Mouse (Mus musculus) embryonic facial prominence, embryonic 10.5 days (tissue): Measurements from ENCODE around the gene Gm11114. TPM values are rescaled to one million over a fixed set of nuclear protein-coding genes. Genes with fewer than 3 reads are reported as not detected.
A peak's percentile ranks its signal among the peaks of the same experiment; 100 is the strongest.

Experiments
- DNase-seq: peaks from one replicate; pipeline ENCODE4 v3.0.0-alpha.2; 2017; ENCODE audit warnings: low spot score
- H3K27ac ChIP-seq: fragments of 300-500 bp; sonication (generic); replicated peaks from 2 replicates; pipeline ENCODE4 v1.5.1; 2016; ENCODE audit warnings: mild to moderate bottlenecking
- H3K27me3 ChIP-seq: fragments of 300-500 bp; sonication (generic); replicated peaks from 2 replicates; pipeline ENCODE4 v1.6.1; 2016; ENCODE audit warnings: low read depth, mild to moderate bottlenecking; ENCODE audit not compliant: poor library complexity, severe bottlenecking
- H3K36me3 ChIP-seq: fragments of 300-500 bp; sonication (generic); replicated peaks from 2 replicates; pipeline ENCODE4 v1.6.1; 2016; ENCODE audit warnings: mild to moderate bottlenecking, moderate library complexity
- H3K4me1 ChIP-seq: fragments of 300-500 bp; sonication (generic); 2 replicates; pipeline ENCODE4 v1.6.1; 2016
- H3K4me3 ChIP-seq: fragments of 300-500 bp; sonication (generic); 2 replicates; pipeline ENCODE4 v1.5.1; 2016; ENCODE audit warnings: mild to moderate bottlenecking, moderate library complexity
- H3K9me3 ChIP-seq: fragments of 300-500 bp; sonication (generic); 2 replicates; pipeline ENCODE4 v1.6.1; 2016; ENCODE audit warnings: mild to moderate bottlenecking
- WGBS: fragments of 180-500 bp; shearing (Covaris S2); methylation state at CpG from one replicate; pipeline ENCODE4 v1.1.7; 2016; 5-methylcytosine and 5-hydroxymethylcytosine counted together
- polyA plus RNA-seq: library from polyadenylated mRNA; unstranded; fragments of >200 nt; fragmentation: Nextera tagmentation; extraction: Ambion mirVana; gene quantifications from 2 replicates; pipeline ENCODE4 v1.2.1, GENCODE M21; 2016

The Gm11114 gene
- polyA plus RNA-seq, 1 experiment from 2014 or later: not detected

DNA sequence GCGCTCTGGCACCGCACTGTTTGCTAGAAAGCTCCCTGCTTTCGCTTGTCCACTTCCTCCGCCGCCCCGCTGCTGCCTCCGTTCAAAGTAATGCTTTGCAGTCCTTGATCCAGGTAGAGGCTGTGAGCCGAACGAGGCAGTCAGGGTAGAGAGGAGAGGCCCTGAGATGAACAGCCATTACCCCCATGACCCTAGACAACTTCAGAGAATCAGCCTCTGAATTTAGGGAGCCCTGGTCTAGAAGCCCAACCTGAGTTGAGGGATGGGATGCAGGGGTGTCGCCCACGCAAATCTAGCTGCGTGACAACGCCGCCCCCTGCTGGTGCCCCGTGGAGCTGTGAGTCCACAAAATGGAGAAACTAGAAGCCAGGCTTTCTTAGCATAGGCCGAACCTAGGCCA is 15.7 kb downstream of the Gm11114 start:
- DNase-seq: peak; percentile 90

DNA sequence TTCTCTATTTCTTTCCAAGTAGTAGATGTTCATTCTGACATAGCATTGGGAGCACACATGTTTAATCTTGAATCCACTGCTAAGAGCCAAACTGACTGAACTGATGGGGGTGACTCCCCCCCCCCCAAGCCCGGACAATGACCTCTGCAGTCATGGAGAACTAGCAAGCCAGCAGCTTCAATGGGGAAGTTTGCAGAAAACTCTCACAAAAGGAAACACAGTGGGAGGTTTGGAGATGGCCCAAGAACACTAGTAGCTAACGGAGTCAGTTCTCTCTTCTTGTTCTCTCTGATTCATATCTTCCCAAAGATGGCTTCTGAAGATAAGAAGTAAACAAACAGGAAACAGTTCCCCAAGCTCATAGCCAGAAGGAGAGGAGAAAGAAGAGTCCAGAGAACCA is 18.9 kb downstream of the Gm11114 start:
- no peak overlapping the region for H3K4me3 ChIP-seq
- H3K36me3 ChIP-seq: no peaks in the 10 kb centered on the region
- no peak overlapping the region for H3K27ac ChIP-seq
- peaks cover 10% of the 10 kb centered on the region; the same call in 1 of the 2 replicates for H3K4me1 ChIP-seq
- H3K9me3 ChIP-seq: no peaks in the 10 kb centered on the region
- peaks cover 11% of the 10 kb centered on the region for H3K27me3 ChIP-seq
- 83% methylated on average over 2 of the region's 2 CpGs for WGBS
- DNase-seq: no peak

More for the DNA sequence above, 15.7 kb downstream of the Gm11114 start:
- H3K27ac ChIP-seq: peak overlapping the region; percentile 67; the same call in 1 of the 2 replicates
- H3K9me3 ChIP-seq: no peaks in the 10 kb centered on the region
- H3K4me1 ChIP-seq: peaks cover 17% of the 10 kb centered on the region
- peaks cover 38% of the 10 kb centered on the region for H3K27me3 ChIP-seq
- peak overlapping the region; percentile 80 for H3K4me3 ChIP-seq
- WGBS: 2% methylated on average over 16 of the region's 16 CpGs
- H3K36me3 ChIP-seq: no peaks in the 10 kb centered on the region

DNA sequence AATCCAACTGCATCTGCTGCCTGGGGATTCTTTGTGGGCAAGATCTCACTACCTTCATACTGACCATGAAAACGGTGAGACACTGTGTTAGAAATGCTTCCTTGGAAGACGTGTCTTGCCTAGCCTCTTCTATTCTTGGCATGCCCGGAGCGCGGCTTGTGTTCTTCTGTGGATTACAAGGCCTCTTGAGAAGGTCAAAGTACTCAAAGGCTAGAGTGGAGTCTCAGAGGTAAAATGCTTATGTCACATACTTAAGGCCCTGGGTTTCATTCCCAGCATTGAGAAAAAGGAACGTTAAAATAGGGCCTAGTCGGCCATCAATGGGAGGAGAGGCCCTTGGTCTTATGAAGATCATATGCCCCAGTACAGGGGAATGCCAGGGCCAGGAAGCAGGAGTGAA is 23.5 kb downstream of the Gm11114 start:
- H3K27ac ChIP-seq: no peak overlapping the region
- H3K9me3 ChIP-seq: no peaks in the 10 kb centered on the region
- no peak overlapping the region for H3K4me3 ChIP-seq
- H3K4me1 ChIP-seq: no peaks in the 10 kb centered on the region
- no peak for DNase-seq
- WGBS: 87% methylated on average over 7 of the region's 7 CpGs
- H3K27me3 ChIP-seq: no peaks in the 10 kb centered on the region
- H3K36me3 ChIP-seq: no peaks in the 10 kb centered on the region

DNA sequence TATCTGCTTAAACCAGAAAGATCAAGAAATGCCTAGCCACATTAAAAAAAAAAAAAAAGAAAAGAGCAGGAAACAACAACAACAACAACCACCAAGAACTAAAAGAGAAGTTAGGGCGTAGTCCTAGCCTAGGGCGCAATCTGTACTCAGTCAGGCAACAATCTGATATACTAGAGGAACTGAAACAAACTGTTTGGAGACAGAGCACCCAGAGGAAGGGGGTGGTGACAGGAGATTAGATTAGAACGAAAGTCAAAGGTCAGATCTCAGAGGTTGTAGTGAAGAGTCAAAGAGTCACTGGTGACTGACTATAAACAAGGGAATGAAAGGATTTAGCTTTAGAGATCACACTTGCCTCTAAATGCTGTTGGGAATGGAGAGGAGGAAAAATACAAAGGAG is 27.7 kb downstream of the Gm11114 start:
- 55% methylated on average over 3 of the region's 3 CpGs for WGBS
- no peaks in the 10 kb centered on the region for H3K4me1 ChIP-seq
- H3K27me3 ChIP-seq: no peaks in the 10 kb centered on the region
- H3K9me3 ChIP-seq: no peaks in the 10 kb centered on the region
- DNase-seq: no peak
- no peak overlapping the region for H3K27ac ChIP-seq
- H3K4me3 ChIP-seq: no peak overlapping the region
- H3K36me3 ChIP-seq: no peaks in the 10 kb centered on the region

DNA sequence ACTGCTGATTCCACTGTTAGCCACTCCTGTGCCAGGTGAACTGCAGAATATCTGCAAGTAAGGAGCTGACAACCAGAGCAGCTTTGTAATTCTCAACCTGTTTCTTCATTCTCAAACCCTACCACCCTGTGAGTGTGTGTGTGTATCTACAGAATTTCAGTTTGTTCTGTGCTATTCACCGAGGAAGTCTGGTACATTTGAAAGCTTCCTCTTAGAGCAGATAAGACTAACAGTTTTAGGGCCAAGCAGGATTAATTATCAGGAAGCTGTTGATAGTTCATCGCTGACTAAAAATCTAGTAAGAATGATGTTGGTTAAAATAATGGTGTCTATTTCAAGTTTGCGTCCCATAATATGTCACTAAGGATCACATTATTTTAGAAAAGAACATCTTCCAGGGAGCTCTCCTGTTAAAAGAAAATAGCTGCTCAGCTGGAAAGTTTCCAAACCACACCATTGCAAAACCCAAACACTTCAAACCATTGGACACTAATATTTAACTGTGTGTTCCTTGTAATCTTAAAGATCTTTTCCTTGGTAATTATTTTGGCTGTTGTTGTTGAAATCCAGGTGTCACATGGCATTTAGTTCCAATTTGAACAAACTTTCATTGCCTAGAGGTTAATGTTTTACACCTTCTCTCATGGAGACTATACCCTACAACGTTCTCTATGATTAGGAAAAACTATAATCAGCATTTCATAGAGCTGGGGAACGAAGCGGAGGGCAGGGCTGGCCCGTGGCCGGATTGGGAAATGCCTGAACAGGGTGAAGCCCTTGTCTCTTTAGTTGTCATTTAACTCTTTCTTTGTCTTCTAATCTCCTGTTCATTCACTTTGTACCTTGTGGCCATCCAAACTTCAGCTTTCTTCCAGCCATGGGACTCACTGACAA is 30.6 kb downstream of the Gm11114 start:
- H3K36me3 ChIP-seq: no peaks in the 10 kb centered on the region
- no peak for DNase-seq
- no peaks in the 10 kb centered on the region for H3K9me3 ChIP-seq
- no peak overlapping the region for H3K4me3 ChIP-seq
- no peaks in the 10 kb centered on the region for H3K27me3 ChIP-seq
- no peak overlapping the region for H3K27ac ChIP-seq
- 87% methylated on average over 8 of the region's 8 CpGs for WGBS
- H3K4me1 ChIP-seq: no peaks in the 10 kb centered on the region

DNA sequence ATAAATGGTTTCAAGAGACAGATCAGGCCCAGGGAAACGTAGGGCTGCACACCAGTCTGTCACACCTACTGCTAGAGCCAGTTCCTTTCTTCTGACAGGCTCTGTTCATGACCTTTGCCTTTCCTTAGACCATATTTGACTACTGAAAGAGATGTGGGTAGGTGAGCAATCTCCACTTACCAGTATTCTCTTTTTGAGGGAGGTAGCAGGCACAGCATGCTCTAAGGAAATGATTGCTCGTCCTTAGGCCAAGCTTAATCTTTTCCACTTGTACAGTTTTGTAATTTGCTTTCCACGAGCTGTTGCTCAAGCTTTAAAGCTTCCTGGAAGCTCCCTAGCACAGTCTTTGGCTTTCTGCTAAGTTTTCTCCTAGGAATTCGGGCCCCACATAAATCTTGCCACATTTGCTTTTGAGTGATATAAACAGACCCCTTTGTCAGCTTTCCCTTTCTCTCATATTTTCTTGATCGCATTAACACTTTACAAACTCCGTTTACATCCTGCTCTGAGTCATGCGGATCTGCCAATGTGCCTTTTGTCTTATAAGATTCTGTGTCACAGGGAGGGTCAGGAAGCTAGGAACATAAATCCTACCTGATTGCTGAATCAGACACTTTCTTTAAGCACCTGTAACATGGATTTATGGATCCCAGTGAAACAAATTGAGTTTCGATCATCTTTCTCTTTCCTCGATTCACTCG is 35.4 kb downstream of the Gm11114 start:
- 87% methylated on average over 10 of the region's 10 CpGs for WGBS
- H3K36me3 ChIP-seq: no peaks in the 10 kb centered on the region
- no peaks in the 10 kb centered on the region for H3K9me3 ChIP-seq
- no peak overlapping the region for H3K27ac ChIP-seq
- DNase-seq: no peak
- H3K4me1 ChIP-seq: no peaks in the 10 kb centered on the region
- no peak overlapping the region for H3K4me3 ChIP-seq
- no peaks in the 10 kb centered on the region for H3K27me3 ChIP-seq

DNA sequence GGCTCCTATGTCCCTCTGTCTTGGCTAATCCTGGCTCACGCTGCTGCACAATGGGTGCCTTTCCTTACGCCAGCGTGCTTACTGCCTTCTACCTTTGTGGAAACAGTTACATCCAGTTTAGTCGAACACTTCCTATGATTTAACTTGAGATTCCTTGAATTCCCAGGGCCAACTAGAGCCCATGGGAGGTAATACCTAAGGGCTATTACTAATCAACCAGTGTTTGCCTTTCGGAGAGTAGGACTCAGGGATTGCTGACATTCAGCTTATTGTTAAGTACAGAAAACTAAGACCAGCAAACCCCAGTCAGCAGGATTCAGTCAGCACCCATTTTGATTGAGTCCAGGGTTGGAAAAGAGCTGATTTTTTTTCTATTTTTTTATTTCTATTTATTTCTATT is 43.0 kb downstream of the Gm11114 start:
- no peaks in the 10 kb centered on the region for H3K36me3 ChIP-seq
- H3K27ac ChIP-seq: no peak overlapping the region
- H3K4me3 ChIP-seq: no peak overlapping the region
- H3K27me3 ChIP-seq: no peaks in the 10 kb centered on the region
- DNase-seq: no peak
- WGBS: 66% methylated on average over 5 of the region's 5 CpGs
- H3K9me3 ChIP-seq: no peaks in the 10 kb centered on the region
- H3K4me1 ChIP-seq: no peaks in the 10 kb centered on the region

DNA sequence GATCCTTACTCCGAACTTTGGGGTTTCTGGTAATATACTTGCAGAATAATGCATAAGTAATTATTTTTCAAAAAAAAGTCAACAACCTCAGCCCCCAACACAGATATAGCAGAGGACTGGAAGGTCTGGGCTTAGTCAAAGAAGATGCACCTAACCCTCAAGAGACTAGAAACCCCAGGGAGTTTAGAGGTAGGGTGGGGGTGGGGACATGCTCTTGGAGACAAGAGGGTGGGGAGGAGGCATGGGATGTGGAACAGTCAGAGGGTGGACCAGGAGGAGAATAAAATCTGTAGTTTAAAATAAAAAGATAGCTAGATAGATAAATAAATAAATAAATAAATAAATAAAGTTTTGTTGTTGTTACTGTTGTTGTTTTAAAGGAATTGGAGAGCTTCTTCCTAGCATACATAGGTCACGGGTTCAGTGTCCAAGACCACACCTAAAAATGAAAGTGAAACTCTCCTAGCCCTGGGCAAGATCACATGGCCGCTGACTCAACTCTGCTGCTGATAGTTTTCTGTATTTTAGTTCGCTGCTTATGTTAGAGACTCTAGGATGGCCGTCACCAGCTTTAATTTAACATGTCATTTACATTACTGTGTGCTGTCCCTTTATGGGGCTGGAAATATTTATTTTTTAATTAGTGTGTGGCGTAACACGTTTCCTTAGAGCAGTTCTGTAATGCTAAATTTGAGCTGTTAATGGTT is 44.7 kb downstream of the Gm11114 start:
- Histone ChIP-seq H3K4me3 (no peak overlapping the region), H3K27me3 (no peaks in the 10 kb centered on the region), H3K36me3 (no peaks in the 10 kb centered on the region), H3K9me3 (no peaks in the 10 kb centered on the region), H3K27ac (no peak overlapping the region), H3K4me1 (no peaks in the 10 kb centered on the region)
- 88% methylated on average over 7 of the region's 7 CpGs for WGBS
- no peak for DNase-seq

Other genes starting within 250 kb of the Gm11114 start
- gene Tent5a, start 14.6 kb downstream of the Gm11114 start, polyA plus RNA-seq: 0.92 and 1.5 TPM in 2 replicates